Mouse (Mus musculus) spleen, postnatal 0 days (tissue): ENCODE measurements around the gene Ndc80. TPM values are rescaled to one million over a fixed set of nuclear protein-coding genes. Genes with fewer than 3 reads are reported as not detected.

Source experiments
- polyA plus RNA-seq: library from polyadenylated mRNA; unstranded; fragments of >200 nt; fragmentation: Nextera tagmentation; extraction: Ambion mirVana; gene quantifications from 2 replicates; pipeline ENCODE4 v1.2.1, GENCODE M21; 2015

The Ndc80 gene
- 44.4 and 48.3 TPM in 2 replicates for polyA plus RNA-seq

GRCm38 (mm10) chr17:71526711-71527564 lies at the start of gene Ndc80:
TSS of gene Ndc80 (minus strand) at chr17:71526857.

GRCm38 (mm10) chr17:71551757-71552451 lies 25.2 kb upstream of the Ndc80 start, which contains the start of gene Spdya:
TSS of gene Spdya (plus strand) at chr17:71552061.

GRCm38 (mm10) chr17:71474762-71475704 lies 51.6 kb downstream of the Ndc80 start, which contains the start of gene Smchd1:
TSS of gene Smchd1 (minus strand) at chr17:71475343.

GRCm38 (mm10) chr17:71459818-71460217 lies 66.8 kb downstream of the Ndc80 start, which contains the start of gene Gm4707:
TSS of gene Gm4707 (minus strand) at chr17:71459918.

Other genes with a start within 250 kb of the Ndc80 start
- 30.0 and 33.0 TPM in 2 replicates for gene Emilin2, start 214.9 kb downstream of the Ndc80 start, polyA plus RNA-seq
- gene Gm4707, start 66.9 kb downstream of the Ndc80 start, polyA plus RNA-seq = 3.1 and 3.7 TPM in 2 replicates
- gene Smchd1, start 51.5 kb downstream of the Ndc80 start, polyA plus RNA-seq = 64.6 and 66.7 TPM in 2 replicates
- gene Spdya, start 25.2 kb upstream of the Ndc80 start, polyA plus RNA-seq = 0.49 and 0.69 TPM in 2 replicates
- 46.1 and 50.0 TPM in 2 replicates for gene Wdr43, start 89.0 kb upstream of the Ndc80 start, polyA plus RNA-seq
- gene Togaram2, start 146.4 kb upstream of the Ndc80 start, polyA plus RNA-seq = 0.12 and 0.41 TPM in 2 replicates
- not detected in 2 replicates for gene Pcare, start 226.0 kb upstream of the Ndc80 start, polyA plus RNA-seq
- gene Clip4, start 241.6 kb upstream of the Ndc80 start, polyA plus RNA-seq = 0.79 and 1.1 TPM in 2 replicates